Mouse (Mus musculus): ENCODE measurements at regions not wholly inside any gene's neighbourhood (a gene's known extent, or its start where the extent isn't known, plus 50 kb on each side); places are given as distances from the start of the nearest gene placed in this dataset.
A peak's percentile ranks its signal among the peaks of the same experiment; 100 is the strongest.

DNA sequence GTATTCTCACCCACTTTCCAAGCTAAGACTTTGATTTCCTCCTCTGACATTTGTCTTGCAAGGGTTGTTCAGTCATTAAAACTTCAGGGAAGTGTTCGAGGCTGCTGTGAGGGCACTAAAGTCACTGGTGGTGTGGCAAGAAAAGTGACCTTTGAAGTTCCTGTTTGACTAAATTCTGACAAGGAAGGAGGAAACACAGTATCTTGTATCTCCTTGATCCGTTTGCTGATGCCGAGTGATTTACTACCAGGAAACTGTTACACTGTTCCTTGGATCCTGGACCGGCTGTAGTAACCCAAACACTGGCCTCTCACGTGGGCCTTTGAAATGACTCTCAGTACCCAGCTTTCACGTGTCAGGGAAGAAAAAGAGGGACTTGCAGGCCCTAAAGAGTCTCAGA lies 53.5 kb upstream of the Ralgapa2 start:
- H3K27ac ChIP-seq (replicated peaks; ENCODE audit: low read depth, low read length): no peak overlapping the region

GRCm38 (mm10) chr2:146568171-146568842 lies 56.2 kb upstream of the Ralgapa2 start:
- Histone ChIP-seq H3K4me3 (ENCODE audit: insufficient read depth, low read depth, low read length) (no peak overlapping the region), H3K4me1 (ENCODE audit: control insufficient read depth, insufficient read depth, insufficient read length, low read length) (no peaks in the 10 kb centered on the region), H3K27ac (replicated peaks; ENCODE audit: low read depth, low read length) (peak overlapping the region; percentile 95)

More for the DNA sequence above, 53.5 kb upstream of the Ralgapa2 start:
- no peak overlapping the region for H3K4me3 ChIP-seq (ENCODE audit: insufficient read depth, low read depth, low read length)
- no peaks in the 10 kb centered on the region for H3K4me1 ChIP-seq (ENCODE audit: control insufficient read depth, insufficient read depth, insufficient read length, low read length)

DNA sequence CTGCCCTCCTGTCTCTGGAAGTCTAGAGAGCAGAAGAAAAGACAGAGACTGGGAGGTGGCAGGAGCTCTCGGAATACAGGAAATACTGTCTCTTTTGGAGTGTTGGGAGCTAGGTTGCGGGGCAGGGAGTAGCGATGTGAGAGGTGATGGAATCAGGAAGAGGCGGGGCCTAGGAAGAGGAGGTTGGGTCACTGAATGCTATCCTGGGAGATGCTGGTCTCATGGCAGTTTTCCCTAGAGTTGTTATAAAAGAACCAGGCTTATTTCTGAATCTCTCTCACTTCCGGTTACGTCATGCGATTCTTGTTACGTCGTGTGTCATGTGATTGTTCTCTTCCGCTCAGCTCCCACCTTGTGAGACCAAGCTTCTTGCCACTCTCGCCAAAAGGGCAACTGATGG lies 58.9 kb upstream of the Ralgapa2 start:
- Histone ChIP-seq H3K4me1 (ENCODE audit: control insufficient read depth, insufficient read depth, insufficient read length, low read length) (peaks cover 4% of the 10 kb centered on the region; the same call in 1 of the 2 replicates), H3K27ac (replicated peaks; ENCODE audit: low read depth, low read length) (no peak overlapping the region), H3K4me3 (ENCODE audit: insufficient read depth, low read depth, low read length) (no peak overlapping the region)

DNA sequence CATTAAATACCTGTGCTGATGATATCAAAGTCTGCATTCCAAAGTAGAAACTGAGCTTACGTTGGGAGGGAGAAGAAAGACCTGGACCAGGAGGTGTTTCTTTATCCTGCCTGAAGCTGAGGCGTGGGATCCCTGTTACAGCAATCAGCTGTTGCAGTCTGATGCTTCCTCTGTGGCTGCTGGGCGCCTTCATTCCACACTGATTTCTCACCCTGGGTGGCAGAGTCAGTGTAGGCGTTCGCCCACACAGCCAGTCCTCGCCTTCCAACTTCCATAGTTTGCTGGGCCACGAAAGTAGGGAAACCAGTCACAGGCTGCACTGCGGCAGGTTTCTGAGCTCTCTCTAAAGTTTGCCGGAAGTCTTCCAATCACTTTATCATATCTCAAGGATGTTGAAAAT lies 59.7 kb upstream of the Ralgapa2 start:
- peaks cover 4% of the 10 kb centered on the region; the same call in 1 of the 2 replicates for H3K4me1 ChIP-seq (ENCODE audit: control insufficient read depth, insufficient read depth, insufficient read length, low read length)
- no peak overlapping the region for H3K27ac ChIP-seq (replicated peaks; ENCODE audit: low read depth, low read length)
- H3K4me3 ChIP-seq (ENCODE audit: insufficient read depth, low read depth, low read length): no peak overlapping the region

DNA sequence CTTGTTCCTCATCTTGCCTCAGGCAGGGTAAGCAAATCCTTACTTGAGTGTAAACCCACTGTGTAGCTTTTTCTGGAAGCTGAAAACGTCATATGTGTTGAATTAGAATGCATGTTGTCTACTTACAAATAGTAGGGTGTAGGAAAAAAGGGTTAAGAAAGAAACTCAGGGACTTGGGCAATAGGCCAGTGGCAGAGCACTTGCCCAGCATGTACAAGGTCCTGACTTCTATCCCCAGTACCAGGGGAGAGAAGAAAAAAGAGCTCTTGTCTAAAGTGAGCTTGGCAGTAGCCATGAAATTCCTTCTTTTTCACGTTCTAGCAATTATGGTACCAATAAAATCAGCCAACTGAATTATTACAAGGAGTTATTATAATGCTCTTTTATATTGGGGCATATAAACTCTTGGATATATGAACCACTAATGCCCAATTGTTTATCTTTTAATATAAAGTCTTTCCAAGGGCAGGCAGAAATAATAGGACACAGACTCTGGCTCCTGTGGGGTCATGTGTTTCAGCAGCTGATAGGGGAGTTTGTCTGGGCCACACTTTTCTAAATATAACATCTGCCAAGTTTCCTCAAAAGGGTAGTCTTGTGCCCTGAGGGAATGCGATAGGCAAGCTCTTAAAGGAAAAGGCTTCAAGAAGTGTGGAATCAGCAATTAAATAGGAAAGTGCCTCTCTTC lies 63.6 kb upstream of the Ralgapa2 start:
- Histone ChIP-seq H3K4me3 (ENCODE audit: insufficient read depth, low read depth, low read length) (no peak overlapping the region), H3K4me1 (ENCODE audit: control insufficient read depth, insufficient read depth, insufficient read length, low read length) (peaks cover 10% of the 10 kb centered on the region), H3K27ac (replicated peaks; ENCODE audit: low read depth, low read length) (peak overlapping the region; percentile 99)

DNA sequence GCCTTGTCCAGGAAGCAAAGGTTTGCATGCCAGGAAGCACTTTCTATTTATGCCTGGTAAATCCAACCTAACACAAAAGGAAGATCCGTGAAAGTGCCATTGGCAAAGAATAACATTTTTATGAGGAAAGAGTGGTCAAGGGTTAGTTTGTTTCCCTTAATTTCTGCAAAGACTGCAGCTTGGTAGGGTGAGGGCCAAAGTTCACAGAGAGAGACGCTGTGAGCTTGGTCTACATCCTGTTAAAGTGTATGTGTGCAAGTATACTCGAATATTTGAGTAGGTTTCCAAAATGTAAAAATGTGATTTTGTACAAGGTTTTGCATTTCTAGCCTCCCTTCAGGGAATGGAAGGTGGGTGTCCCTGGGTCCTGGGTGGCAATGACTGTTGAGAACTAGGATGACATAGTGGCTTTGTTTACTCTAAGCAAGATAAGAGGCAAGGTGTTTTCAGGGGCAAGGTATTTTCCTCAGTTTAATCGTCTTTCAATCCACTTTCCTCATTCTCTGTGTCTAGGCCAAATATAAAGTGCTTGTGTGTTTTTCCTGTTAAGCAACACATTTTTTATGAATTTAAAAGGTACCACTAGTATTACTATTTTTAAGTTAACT lies 64.3 kb upstream of the Ralgapa2 start:
- no peak overlapping the region for H3K4me3 ChIP-seq (ENCODE audit: insufficient read depth, low read depth, low read length)
- H3K27ac ChIP-seq (replicated peaks; ENCODE audit: low read depth, low read length): peak overlapping the region; percentile 81
- peaks cover 10% of the 10 kb centered on the region for H3K4me1 ChIP-seq (ENCODE audit: control insufficient read depth, insufficient read depth, insufficient read length, low read length)

DNA sequence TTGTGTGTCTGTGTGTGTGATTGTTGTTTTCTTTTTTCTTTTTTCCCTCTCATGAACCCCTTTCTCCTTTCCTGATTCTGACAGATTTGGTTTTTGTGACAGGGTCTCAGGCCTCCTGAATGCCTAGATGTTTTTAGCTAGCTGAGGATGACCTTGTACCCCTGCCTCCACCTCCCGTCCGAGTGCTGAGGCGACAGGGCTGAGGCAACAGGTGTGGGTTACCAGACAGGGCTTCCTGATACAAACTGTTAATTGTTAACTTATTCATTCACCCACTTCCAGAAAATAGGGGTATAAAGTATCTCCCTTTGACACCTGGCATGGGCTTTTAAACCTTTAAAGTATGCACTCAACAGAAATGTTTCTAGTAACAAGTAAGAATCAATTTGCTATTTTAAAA lies 65.0 kb upstream of the Ralgapa2 start:
- H3K27ac ChIP-seq (replicated peaks; ENCODE audit: low read depth, low read length): peak overlapping the region; percentile 83
- no peak overlapping the region for H3K4me3 ChIP-seq (ENCODE audit: insufficient read depth, low read depth, low read length)
- H3K4me1 ChIP-seq (ENCODE audit: control insufficient read depth, insufficient read depth, insufficient read length, low read length): peaks cover 10% of the 10 kb centered on the region

- Histone ChIP-seq H3K27ac (replicated peaks; ENCODE audit: low read depth, low read length) (no peak overlapping the region), H3K4me1 (ENCODE audit: control insufficient read depth, insufficient read depth, insufficient read length, low read length) (peaks cover 6% of the 10 kb centered on the region), H3K4me3 (ENCODE audit: insufficient read depth, low read depth, low read length) (no peak overlapping the region)
These were observed 69.1 kb upstream of the Ralgapa2 start for GRCm38 (mm10) chr2:146581220-146581619.

DNA sequence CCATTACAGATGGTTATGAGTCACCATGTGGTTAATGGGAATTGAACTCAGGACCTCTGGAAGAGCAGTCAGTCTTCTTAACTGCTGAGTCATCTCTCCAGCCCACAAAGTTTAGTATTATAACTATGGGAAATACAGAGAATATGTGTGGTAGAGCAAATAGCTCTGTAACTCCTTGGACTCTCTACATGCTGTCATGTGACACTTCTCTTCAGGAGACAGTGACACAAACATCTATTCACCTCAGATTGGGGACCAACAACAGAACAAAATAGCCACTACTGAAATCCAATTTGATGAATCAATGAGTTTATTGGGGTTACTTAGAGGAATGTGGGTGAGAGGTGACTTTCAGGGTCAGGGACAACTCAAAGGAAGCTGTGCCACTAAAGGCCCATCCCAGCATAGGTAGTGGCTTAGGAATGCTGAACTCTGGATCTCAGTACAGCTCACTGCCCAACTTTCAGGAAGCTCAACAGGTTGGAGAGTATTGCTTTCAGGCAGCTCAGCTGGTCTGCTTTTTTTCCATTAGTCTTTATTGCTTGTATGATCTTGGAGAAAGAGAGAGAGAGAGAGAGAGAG lies 71.8 kb upstream of the Ralgapa2 start:
- Histone ChIP-seq H3K4me1 (ENCODE audit: control insufficient read depth, insufficient read depth, insufficient read length, low read length) (peaks cover 4% of the 10 kb centered on the region; the same call in 1 of the 2 replicates), H3K27ac (replicated peaks; ENCODE audit: low read depth, low read length) (no peak overlapping the region), H3K4me3 (ENCODE audit: insufficient read depth, low read depth, low read length) (no peak overlapping the region)

- H3K4me3 ChIP-seq (ENCODE audit: insufficient read depth, low read depth, low read length): no peak overlapping the region
- H3K4me1 ChIP-seq (ENCODE audit: control insufficient read depth, insufficient read depth, insufficient read length, low read length): peaks cover 4% of the 10 kb centered on the region; the same call in 1 of the 2 replicates
- peak overlapping the region; percentile 27; the same call in 1 of the 2 replicates for H3K27ac ChIP-seq (replicated peaks; ENCODE audit: low read depth, low read length)
These were observed 74.2 kb upstream of the Ralgapa2 start for GRCm38 (mm10) chr2:146586381-146586780.

GRCm38 (mm10) chr2:146586981-146587380 lies 74.8 kb upstream of the Ralgapa2 start:
- H3K27ac ChIP-seq (replicated peaks; ENCODE audit: low read depth, low read length): peak overlapping the region; percentile 66
- H3K4me3 ChIP-seq (ENCODE audit: insufficient read depth, low read depth, low read length): no peak overlapping the region
- peaks cover 4% of the 10 kb centered on the region; the same call in 1 of the 2 replicates for H3K4me1 ChIP-seq (ENCODE audit: control insufficient read depth, insufficient read depth, insufficient read length, low read length)

GRCm38 (mm10) chr2:146589860-146590259 lies 77.7 kb upstream of the Ralgapa2 start:
- H3K27ac ChIP-seq (replicated peaks; ENCODE audit: low read depth, low read length): no peak overlapping the region
- no peak overlapping the region for H3K4me3 ChIP-seq (ENCODE audit: insufficient read depth, low read depth, low read length)
- H3K4me1 ChIP-seq (ENCODE audit: control insufficient read depth, insufficient read depth, insufficient read length, low read length): peaks cover 4% of the 10 kb centered on the region; the same call in 1 of the 2 replicates

DNA sequence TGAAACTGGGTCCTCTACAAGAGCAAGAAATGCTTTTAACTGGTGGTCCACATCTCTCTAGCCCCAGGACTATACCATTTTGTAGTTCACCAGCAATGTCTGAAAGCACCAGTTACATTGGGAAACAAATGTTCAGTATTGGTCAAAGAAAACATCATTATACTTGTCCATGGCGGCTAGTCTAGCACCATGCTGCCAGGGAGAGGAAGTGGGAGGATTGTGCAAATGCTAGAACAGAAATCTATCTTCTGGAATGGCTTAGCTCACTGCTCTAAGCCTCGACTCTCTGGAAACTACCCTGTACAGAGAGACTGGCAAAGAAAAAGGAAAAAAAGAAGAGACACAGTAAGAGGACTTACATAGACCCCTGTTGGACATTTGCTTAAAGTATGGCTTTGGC lies 81.1 kb upstream of the Ralgapa2 start:
- no peaks in the 10 kb centered on the region for H3K4me1 ChIP-seq (ENCODE audit: control insufficient read depth, insufficient read depth, insufficient read length, low read length)
- H3K27ac ChIP-seq (replicated peaks; ENCODE audit: low read depth, low read length): no peak overlapping the region
- no peak overlapping the region for H3K4me3 ChIP-seq (ENCODE audit: insufficient read depth, low read depth, low read length)

- no peak overlapping the region for H3K4me3 ChIP-seq (ENCODE audit: insufficient read depth, low read depth, low read length)
- H3K27ac ChIP-seq (replicated peaks; ENCODE audit: low read depth, low read length): no peak overlapping the region
- H3K4me1 ChIP-seq (ENCODE audit: control insufficient read depth, insufficient read depth, insufficient read length, low read length): no peaks in the 10 kb centered on the region
These were observed 82.1 kb upstream of the Ralgapa2 start for GRCm38 (mm10) chr2:146594212-146594611.

- no peaks in the 10 kb centered on the region for H3K4me1 ChIP-seq (ENCODE audit: control insufficient read depth, insufficient read depth, insufficient read length, low read length)
- H3K27ac ChIP-seq (replicated peaks; ENCODE audit: low read depth, low read length): no peak overlapping the region
- no peak overlapping the region for H3K4me3 ChIP-seq (ENCODE audit: insufficient read depth, low read depth, low read length)
These were observed 83.5 kb upstream of the Ralgapa2 start for GRCm38 (mm10) chr2:146595673-146596072.
